Mouse (Mus musculus): ENCODE measurements at regions not wholly inside any gene's neighbourhood (a gene's known extent, or its start where the extent isn't known, plus 50 kb on each side); places are given as distances from the start of the nearest gene placed in this dataset.

DNA sequence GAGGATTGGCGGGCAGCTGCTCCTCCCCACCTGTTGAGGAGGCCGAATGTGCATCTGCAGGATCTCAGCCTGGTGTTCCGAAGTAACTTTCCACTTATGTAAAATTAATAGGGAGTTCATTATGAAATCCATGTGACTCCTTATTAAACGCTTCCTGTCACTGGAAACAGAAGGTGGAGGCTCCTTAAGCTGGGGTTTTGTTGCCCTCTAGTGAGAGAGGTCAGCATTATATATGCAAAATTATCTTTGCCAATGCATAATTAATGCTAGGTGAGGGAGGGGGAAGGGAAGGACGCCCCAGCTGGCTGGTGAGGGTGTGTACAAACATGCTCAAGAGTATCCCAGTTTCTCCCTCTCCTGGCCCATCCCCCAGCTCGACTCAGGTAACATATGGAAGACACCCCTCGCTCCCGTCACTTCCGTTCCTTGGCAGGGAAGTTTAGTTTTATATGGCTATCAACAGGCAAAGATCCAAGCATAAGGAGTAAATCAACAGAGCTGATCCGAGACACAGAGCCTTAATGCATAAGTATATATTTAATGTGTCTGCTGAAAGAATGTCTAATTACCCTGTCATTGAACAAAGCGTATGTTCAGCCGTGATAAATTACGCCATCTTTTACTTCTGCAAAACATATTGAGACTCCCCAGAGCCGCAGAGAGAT is 71.2 kb upstream of the Cdh4 start:
- TF ChIP-seq POLR2A (IDR thresholded peaks at IDR 0.05; ENCODE audit: low read depth, low read length) (no peak), CTCF (IDR thresholded peaks at IDR 0.05; ENCODE audit: borderline replicate concordance, insufficient read depth, low read length) (no peak)

Measured in embryonic fibroblast, embryonic 13.5 days (primary cell).